Mouse (Mus musculus): ENCODE data around the gene Mcrip1. TPM values are rescaled to one million over a fixed set of nuclear protein-coding genes. Genes with fewer than 3 reads are reported as not detected.

The Mcrip1 gene
- polyA plus RNA-seq, 1 experiment from 2014 or later = 115 TPM

- Histone ChIP-seq H3K36me3 (ENCODE audit: control insufficient read depth, insufficient read depth, low read length) (no peaks in the 10 kb centered on the region), H3K27me3 (ENCODE audit: control insufficient read depth, insufficient read depth, low read length) (no peaks in the 10 kb centered on the region), H3K4me3 (ENCODE audit: low read depth, low read length) (peak overlapping the region; percentile 88), H3K9me3 (ENCODE audit: control insufficient read depth, low read length) (no peaks in the 10 kb centered on the region), H3K9ac (ENCODE audit: low read length) (peak overlapping the region; percentile 95), H3K27ac (replicated peaks) (peak overlapping the region; percentile 98), H3K4me1 (replicated peaks; ENCODE audit: control insufficient read depth, insufficient read depth) (peaks cover 5% of the 10 kb centered on the region; the same call in 1 of the 2 replicates), H3K4me2 (replicated peaks; ENCODE audit: low read depth) (peak overlapping the region; percentile 72)
- WGBS = 60% methylated on average over 11 of the region's 11 CpGs
- DNase-seq (ENCODE audit: low spot score) (no peak), ATAC-seq (ENCODE audit: low FRiP score, low TSS enrichment) (no peak)
- no peak for TF ChIP-seq CTCF (IDR thresholded peaks at IDR 0.05; ENCODE audit: low read depth)
- no peak for TF ChIP-seq EP300 (optimal IDR thresholded peaks at IDR 0.05)
Measured at GRCm38 (mm10) chr11:120549986-120550809, 671 bp upstream of the Mcrip1 start.

GRCm38 (mm10) chr11:120548786-120549167 is 750 bp downstream of the Mcrip1 start:
- peak overlapping the region; percentile 98 for H3K27ac ChIP-seq (replicated peaks)
- peak overlapping the region; percentile 72 for H3K4me2 ChIP-seq (replicated peaks; ENCODE audit: low read depth)
- peaks cover 5% of the 10 kb centered on the region; the same call in 1 of the 2 replicates for H3K4me1 ChIP-seq (replicated peaks; ENCODE audit: control insufficient read depth, insufficient read depth)
- TF ChIP-seq CTCF (IDR thresholded peaks at IDR 0.05; ENCODE audit: low read depth) (no peak), EP300 (optimal IDR thresholded peaks at IDR 0.05) (no peak)
- peak overlapping the region; percentile 88 for H3K4me3 ChIP-seq (ENCODE audit: low read depth, low read length)
- no peaks in the 10 kb centered on the region for H3K27me3 ChIP-seq (ENCODE audit: control insufficient read depth, insufficient read depth, low read length)
- peaks cover 8% of the 10 kb centered on the region for H3K36me3 ChIP-seq (ENCODE audit: control insufficient read depth, insufficient read depth, low read length)
- DNase-seq (ENCODE audit: low spot score) (no peak), ATAC-seq (ENCODE audit: low FRiP score, low TSS enrichment) (no peak)
- H3K9ac ChIP-seq (ENCODE audit: low read length) = peak overlapping the region; percentile 95
- 4% methylated on average over 7 of the region's 7 CpGs for WGBS
- no peaks in the 10 kb centered on the region for H3K9me3 ChIP-seq (ENCODE audit: control insufficient read depth, low read length)

- Histone ChIP-seq H3K4me3 (ENCODE audit: low read depth, low read length) (peak overlapping the region; percentile 88), H3K4me1 (replicated peaks; ENCODE audit: control insufficient read depth, insufficient read depth) (peaks cover 5% of the 10 kb centered on the region; the same call in 1 of the 2 replicates), H3K9ac (ENCODE audit: low read length) (peak overlapping the region; percentile 95), H3K4me2 (replicated peaks; ENCODE audit: low read depth) (peak overlapping the region; percentile 72), H3K27me3 (ENCODE audit: control insufficient read depth, insufficient read depth, low read length) (no peaks in the 10 kb centered on the region), H3K9me3 (ENCODE audit: control insufficient read depth, low read length) (no peaks in the 10 kb centered on the region), H3K27ac (replicated peaks) (peak overlapping the region; percentile 98), H3K36me3 (ENCODE audit: control insufficient read depth, insufficient read depth, low read length) (peaks cover 8% of the 10 kb centered on the region)
- ATAC-seq (ENCODE audit: low FRiP score, low TSS enrichment) (no peak), DNase-seq (ENCODE audit: low spot score) (no peak)
- WGBS = 77% methylated on average over 3 of the region's 3 CpGs
- TF ChIP-seq CTCF (IDR thresholded peaks at IDR 0.05; ENCODE audit: low read depth) (no peak), EP300 (optimal IDR thresholded peaks at IDR 0.05) (no peak)
Measured at GRCm38 (mm10) chr11:120548214-120548613, 1.3 kb downstream of the Mcrip1 start.

- Histone ChIP-seq H3K36me3 (ENCODE audit: control insufficient read depth, insufficient read depth, low read length) (peaks cover 8% of the 10 kb centered on the region), H3K27me3 (ENCODE audit: control insufficient read depth, insufficient read depth, low read length) (no peaks in the 10 kb centered on the region), H3K27ac (replicated peaks) (no peak overlapping the region), H3K4me1 (replicated peaks; ENCODE audit: control insufficient read depth, insufficient read depth) (peaks cover 5% of the 10 kb centered on the region; the same call in 1 of the 2 replicates), H3K4me3 (ENCODE audit: low read depth, low read length) (no peak overlapping the region), H3K9me3 (ENCODE audit: control insufficient read depth, low read length) (no peaks in the 10 kb centered on the region), H3K9ac (ENCODE audit: low read length) (no peak overlapping the region), H3K4me2 (replicated peaks; ENCODE audit: low read depth) (no peak overlapping the region)
- DNase-seq (ENCODE audit: low spot score) (peak; percentile 47), ATAC-seq (ENCODE audit: low FRiP score, low TSS enrichment) (0 out of 2 replicates have a peak, but pooled peaks have one; percentile 44)
- WGBS = 43% methylated on average over 2 of the region's 2 CpGs
- TF ChIP-seq CTCF (IDR thresholded peaks at IDR 0.05; ENCODE audit: low read depth) (peak; percentile 61), EP300 (optimal IDR thresholded peaks at IDR 0.05) (no peak)
Measured at GRCm38 (mm10) chr11:120547469-120547868, 2.1 kb downstream of the Mcrip1 start.

GRCm38 (mm10) chr11:120545964-120546363 is 3.6 kb downstream of the Mcrip1 start:
- ATAC-seq (ENCODE audit: low FRiP score, low TSS enrichment) (no peak), DNase-seq (ENCODE audit: low spot score) (no peak)
- H3K4me2 ChIP-seq (replicated peaks; ENCODE audit: low read depth) = no peak overlapping the region
- H3K27ac ChIP-seq (replicated peaks) = no peak overlapping the region
- no peak overlapping the region for H3K9ac ChIP-seq (ENCODE audit: low read length)
- no peaks in the 10 kb centered on the region for H3K9me3 ChIP-seq (ENCODE audit: control insufficient read depth, low read length)
- H3K4me3 ChIP-seq (ENCODE audit: low read depth, low read length) = no peak overlapping the region
- 92% methylated on average over 3 of the region's 3 CpGs for WGBS
- peaks cover 8% of the 10 kb centered on the region for H3K36me3 ChIP-seq (ENCODE audit: control insufficient read depth, insufficient read depth, low read length)
- H3K27me3 ChIP-seq (ENCODE audit: control insufficient read depth, insufficient read depth, low read length) = no peaks in the 10 kb centered on the region
- TF ChIP-seq CTCF (IDR thresholded peaks at IDR 0.05; ENCODE audit: low read depth) = no peak
- TF ChIP-seq EP300 (optimal IDR thresholded peaks at IDR 0.05) = no peak
- H3K4me1 ChIP-seq (replicated peaks; ENCODE audit: control insufficient read depth, insufficient read depth) = peaks cover 5% of the 10 kb centered on the region; the same call in 1 of the 2 replicates

- H3K9me3 ChIP-seq (ENCODE audit: control insufficient read depth, low read length) = no peaks in the 10 kb centered on the region
- H3K27ac ChIP-seq (replicated peaks) = no peak overlapping the region
- no peak for DNase-seq (ENCODE audit: low spot score)
- ATAC-seq (ENCODE audit: low FRiP score, low TSS enrichment) = no peak
- WGBS = 77% methylated on average over 6 of the region's 6 CpGs
- H3K4me1 ChIP-seq (replicated peaks; ENCODE audit: control insufficient read depth, insufficient read depth) = peaks cover 14% of the 10 kb centered on the region
- no peak overlapping the region for H3K4me2 ChIP-seq (replicated peaks; ENCODE audit: low read depth)
- TF ChIP-seq CTCF (IDR thresholded peaks at IDR 0.05; ENCODE audit: low read depth) (no peak), EP300 (optimal IDR thresholded peaks at IDR 0.05) (no peak)
- H3K4me3 ChIP-seq (ENCODE audit: low read depth, low read length) = no peak overlapping the region
- no peak overlapping the region for H3K9ac ChIP-seq (ENCODE audit: low read length)
- peaks cover 8% of the 10 kb centered on the region for H3K36me3 ChIP-seq (ENCODE audit: control insufficient read depth, insufficient read depth, low read length)
- no peaks in the 10 kb centered on the region for H3K27me3 ChIP-seq (ENCODE audit: control insufficient read depth, insufficient read depth, low read length)
Measured at GRCm38 (mm10) chr11:120542376-120542775, 7.2 kb downstream of the Mcrip1 start.
